Mouse (Mus musculus) splenic B cell, adult 2 months (primary cell): Measurements from ENCODE around the gene Itga9.

ENCODE experiments used
- DNase-seq: peaks from one replicate; pipeline ENCODE4 v3.0.0-alpha.2; 2011; ENCODE audit warnings: low read depth, low spot score
- H3K27me3 ChIP-seq: 2 replicates; pipeline ENCODE4 v1.6.1; 2012; ENCODE audit warnings: mild to moderate bottlenecking, low read length, moderate library complexity, mixed read lengths; ENCODE audit not compliant: control insufficient read depth, poor library complexity, insufficient read depth, severe bottlenecking
- H3K36me3 ChIP-seq: 2 replicates; pipeline ENCODE4 v1.6.1; 2012; ENCODE audit warnings: mild to moderate bottlenecking, low read length, moderate library complexity, mixed read lengths; ENCODE audit not compliant: control insufficient read depth, poor library complexity, insufficient read depth, severe bottlenecking

Itga9 gene

DNA sequence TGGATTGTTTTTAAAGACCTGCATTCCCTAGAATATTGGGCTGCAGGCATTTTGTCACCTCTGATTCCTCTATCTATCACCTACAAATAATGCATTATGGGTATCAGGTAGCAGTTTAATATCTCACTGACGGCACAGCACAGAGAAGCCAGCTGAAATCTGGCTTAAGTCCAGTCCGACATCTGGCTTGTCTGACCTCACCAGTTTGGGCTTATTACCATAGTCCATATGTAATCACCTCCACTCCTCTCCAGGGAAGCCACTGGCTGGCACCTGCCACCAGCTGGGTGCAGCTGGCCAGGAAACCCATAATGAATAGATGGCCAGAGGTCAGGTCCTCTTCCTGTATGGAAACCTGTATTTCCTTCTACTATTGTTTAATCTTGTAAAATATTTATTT lies 284.2 kb downstream of the Itga9 start:
- H3K36me3 ChIP-seq = no peaks in the 10 kb centered on the region

GRCm38 (mm10) chr9:118891068-118891467 lies 284.6 kb downstream of the Itga9 start:
- H3K27me3 ChIP-seq = no peaks in the 10 kb centered on the region
- H3K36me3 ChIP-seq = no peaks in the 10 kb centered on the region
- DNase-seq = no peak

More for the DNA sequence above, 284.2 kb downstream of the Itga9 start:
- no peak for DNase-seq
- no peaks in the 10 kb centered on the region for H3K27me3 ChIP-seq

- Histone ChIP-seq H3K27me3 (no peaks in the 10 kb centered on the region), H3K36me3 (no peaks in the 10 kb centered on the region)
- DNase-seq = no peak
Measured at GRCm38 (mm10) chr9:118891593-118891992, 285.1 kb downstream of the Itga9 start.

DNA sequence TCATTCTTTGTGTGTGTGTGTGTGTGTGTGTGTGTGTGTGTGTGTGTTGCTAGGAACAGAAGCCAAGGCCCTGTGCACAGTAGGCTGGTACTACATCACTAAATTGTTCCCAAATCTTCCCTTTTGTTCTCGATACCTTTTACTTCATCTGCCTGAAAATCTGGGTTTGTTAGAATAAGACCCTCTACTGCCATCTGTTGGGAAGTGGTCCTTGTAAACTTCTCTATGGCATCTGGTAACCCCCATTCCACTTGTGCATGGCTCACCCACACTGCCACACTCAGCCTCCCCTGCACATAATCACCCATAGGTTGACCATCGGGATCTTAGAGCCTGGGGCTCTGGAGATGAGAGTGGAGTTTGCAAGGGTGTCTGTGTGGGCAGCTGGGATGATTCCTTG lies 288.6 kb downstream of the Itga9 start:
- H3K27me3 ChIP-seq = no peaks in the 10 kb centered on the region
- no peaks in the 10 kb centered on the region for H3K36me3 ChIP-seq
- DNase-seq = no peak

DNA sequence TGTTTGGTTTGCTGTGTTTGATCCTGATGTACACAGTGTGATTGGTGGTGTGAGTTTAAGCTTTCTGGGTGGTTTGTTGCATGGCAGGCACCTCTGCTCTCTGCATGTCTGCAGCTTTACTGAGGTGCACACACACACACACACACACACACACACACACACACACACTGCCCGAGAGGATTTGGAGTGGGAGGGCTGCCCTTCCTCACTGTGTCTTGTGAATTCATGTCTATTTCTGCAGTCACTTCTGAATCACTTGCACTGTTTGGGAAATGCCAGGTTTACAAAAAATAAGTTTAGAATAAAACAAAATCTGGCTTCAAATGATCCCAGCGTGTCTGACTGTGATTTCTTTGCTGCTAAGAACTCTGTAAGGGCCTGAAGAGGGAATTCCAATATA lies 294.2 kb downstream of the Itga9 start:
- no peaks in the 10 kb centered on the region for H3K36me3 ChIP-seq
- DNase-seq = no peak
- no peaks in the 10 kb centered on the region for H3K27me3 ChIP-seq

GRCm38 (mm10) chr9:118901917-118902316 lies 295.4 kb downstream of the Itga9 start:
- DNase-seq = no peak
- H3K36me3 ChIP-seq = no peaks in the 10 kb centered on the region
- H3K27me3 ChIP-seq = no peaks in the 10 kb centered on the region

- Histone ChIP-seq H3K36me3 (no peaks in the 10 kb centered on the region), H3K27me3 (no peaks in the 10 kb centered on the region)
- DNase-seq = peak; percentile 77
Measured at GRCm38 (mm10) chr9:118907934-118908620, 301.6 kb downstream of the Itga9 start.

GRCm38 (mm10) chr9:118913048-118913447 lies 306.6 kb downstream of the Itga9 start:
- Histone ChIP-seq H3K27me3 (no peaks in the 10 kb centered on the region), H3K36me3 (no peaks in the 10 kb centered on the region)
- DNase-seq = no peak

DNA sequence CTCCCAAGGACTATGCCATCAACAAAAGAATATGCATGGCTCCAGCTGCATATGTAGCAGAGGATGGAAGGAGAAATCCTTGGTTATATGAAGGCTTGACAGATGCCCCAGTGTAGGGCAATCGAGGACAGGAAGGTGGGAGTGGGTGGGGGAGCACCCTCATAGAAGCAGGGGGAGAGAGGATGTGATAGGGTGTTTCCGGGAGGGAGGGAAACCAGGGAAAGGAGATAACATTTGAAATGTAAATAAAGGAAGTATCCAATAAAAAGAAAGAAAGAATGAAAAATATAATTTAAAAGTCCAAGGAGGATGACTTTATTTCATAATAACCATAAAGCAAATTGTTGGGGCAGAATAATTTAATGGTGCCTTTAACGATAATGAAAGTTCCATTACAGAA lies 307.1 kb downstream of the Itga9 start:
- no peaks in the 10 kb centered on the region for H3K27me3 ChIP-seq
- DNase-seq = no peak
- no peaks in the 10 kb centered on the region for H3K36me3 ChIP-seq

- Histone ChIP-seq H3K36me3 (no peaks in the 10 kb centered on the region), H3K27me3 (no peaks in the 10 kb centered on the region)
Measured at GRCm38 (mm10) chr9:118914589-118914988, 308.1 kb downstream of the Itga9 start.

DNA sequence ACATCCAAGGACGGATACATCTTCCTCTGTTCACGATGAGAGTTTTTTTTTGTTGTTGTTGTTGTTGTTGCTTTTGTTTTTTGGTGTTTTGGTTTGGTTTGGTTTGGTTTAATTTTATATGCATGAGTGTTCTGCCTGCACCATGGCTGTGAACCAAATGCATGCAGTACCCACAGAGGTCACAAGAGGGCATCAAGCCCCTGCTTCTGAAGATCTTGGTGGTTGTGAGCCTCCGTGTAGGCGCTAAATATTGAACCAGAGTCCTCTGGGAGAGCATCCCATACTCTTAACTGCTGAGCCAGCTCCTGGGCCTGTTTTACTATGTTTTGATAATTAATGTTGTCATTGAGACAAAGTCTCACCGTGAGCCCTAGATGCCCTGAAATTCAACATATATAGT lies 308.8 kb downstream of the Itga9 start:
- Histone ChIP-seq H3K27me3 (no peaks in the 10 kb centered on the region), H3K36me3 (no peaks in the 10 kb centered on the region)
- peak; percentile 54 for DNase-seq

More at GRCm38 (mm10) chr9:118914589-118914988, 308.1 kb downstream of the Itga9 start:
- no peak for DNase-seq

DNA sequence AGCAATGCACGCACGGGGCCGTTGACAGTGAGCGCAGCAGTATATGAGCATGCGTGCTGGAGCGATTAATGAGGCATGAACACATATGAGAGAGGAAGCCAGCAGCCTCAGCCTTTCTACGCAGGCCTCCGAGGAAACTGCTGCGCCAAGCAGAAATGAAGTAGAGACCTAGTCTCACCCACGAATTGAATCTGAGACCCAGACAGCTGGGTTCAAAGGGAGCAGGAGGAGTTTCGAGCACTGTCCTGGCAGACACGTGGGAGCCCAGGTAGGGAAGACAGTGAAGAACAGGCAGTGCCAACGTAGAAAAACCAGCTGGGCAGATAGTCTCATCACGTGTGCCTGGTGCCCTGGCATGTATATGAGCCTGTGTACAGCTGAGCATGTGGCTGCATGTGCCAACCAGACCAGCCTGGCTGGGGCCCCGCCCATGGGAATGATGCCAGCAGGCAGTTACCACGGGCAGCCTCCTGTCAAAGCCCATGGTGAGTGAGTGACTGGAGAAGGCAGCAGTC lies 313.2 kb downstream of the Itga9 start:
- DNase-seq = no peak
- Histone ChIP-seq H3K27me3 (no peaks in the 10 kb centered on the region), H3K36me3 (no peaks in the 10 kb centered on the region)

DNA sequence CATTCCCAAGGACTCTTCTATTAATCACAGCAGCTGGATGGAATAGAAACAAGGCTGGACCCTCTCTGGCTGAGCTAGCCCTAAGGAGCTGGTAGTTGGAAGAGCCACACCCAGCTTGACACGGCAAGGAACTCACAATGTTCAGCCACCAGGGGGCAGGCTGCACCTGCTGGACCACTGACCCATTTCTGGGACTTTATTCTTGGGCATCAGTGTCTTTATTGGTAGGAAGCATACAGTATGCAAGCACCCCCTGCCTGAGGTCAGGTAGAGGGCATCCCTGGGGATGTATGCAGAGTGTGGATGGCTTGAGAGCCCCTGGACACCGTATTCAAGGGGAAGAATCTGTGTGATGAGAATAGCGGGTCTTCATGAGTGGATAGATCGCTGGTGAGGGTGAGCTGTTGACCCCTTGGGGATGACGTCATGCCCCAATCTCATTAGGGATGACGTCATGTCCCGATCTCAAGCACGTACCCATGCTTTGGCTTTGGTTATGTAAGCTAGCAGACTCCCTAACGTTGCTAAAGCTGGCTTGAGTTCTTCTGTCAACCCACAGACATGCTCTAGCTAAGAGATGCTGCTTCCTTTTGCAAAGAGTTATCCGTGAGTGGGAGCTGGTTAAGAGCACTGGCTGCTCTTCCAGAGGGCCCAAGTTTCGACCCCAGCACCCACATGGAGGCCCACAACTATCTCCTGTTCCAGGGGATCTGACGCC lies 314.5 kb downstream of the Itga9 start:
- Histone ChIP-seq H3K36me3 (no peaks in the 10 kb centered on the region; the same call in 1 of the 2 replicates), H3K27me3 (no peaks in the 10 kb centered on the region)
- DNase-seq = peak; percentile 65

GRCm38 (mm10) chr9:118921926-118922325 lies 315.4 kb downstream of the Itga9 start:
- no peak for DNase-seq
- H3K36me3 ChIP-seq = no peaks in the 10 kb centered on the region; the same call in 1 of the 2 replicates
- no peaks in the 10 kb centered on the region for H3K27me3 ChIP-seq

DNA sequence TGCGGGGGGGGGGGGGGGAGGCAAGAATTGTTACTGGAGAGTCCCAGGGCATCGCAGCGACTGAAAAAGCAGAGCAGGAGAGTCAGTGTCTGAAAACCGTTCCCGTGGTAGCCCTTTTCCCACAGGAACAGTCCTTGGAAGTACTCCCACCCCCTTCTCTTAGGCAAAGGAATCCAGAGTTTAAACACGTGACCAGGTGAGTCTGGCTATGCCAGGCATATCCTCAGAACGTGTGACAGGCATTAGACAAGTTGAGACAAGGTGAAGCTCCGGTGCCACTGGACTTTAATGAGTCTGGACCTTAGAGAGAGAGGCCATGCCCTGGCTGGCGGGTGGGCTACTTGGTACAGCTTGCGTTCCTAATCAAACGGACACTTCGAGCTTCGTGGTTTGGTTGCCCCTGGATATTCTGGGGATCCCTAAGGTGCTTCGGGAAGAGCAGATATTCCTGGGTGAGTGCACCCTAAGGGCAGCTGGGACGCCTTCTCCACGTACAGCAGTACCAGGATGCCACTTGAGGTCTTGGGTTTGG lies 318.1 kb downstream of the Itga9 start:
- no peaks in the 10 kb centered on the region; the same call in 1 of the 2 replicates for H3K36me3 ChIP-seq
- H3K27me3 ChIP-seq = no peaks in the 10 kb centered on the region

More for the DNA sequence above, 318.1 kb downstream of the Itga9 start:
- no peak for DNase-seq
